Mouse (Mus musculus): Measurements from ENCODE around the gene Rpl10l. TPM values are rescaled to one million over a fixed set of nuclear protein-coding genes. Genes with fewer than 3 reads are reported as not detected.

Gene Rpl10l
- polyA plus RNA-seq (2014; fragmentation: Illumina TruSeq; extraction: RNeasy Lipid Tissue Mini Kit (QIAGEN cat#74804); ENCODE audit: low read depth, low replicate concordance) = 271 TPM

GRCm38 (mm10) chr12:66283991-66284622 lies at the start of gene Rpl10l:
TSS of gene Rpl10l (minus strand) at chr12:66284401.

Data from testis, adult 10 weeks (tissue).